Mouse (Mus musculus) urinary bladder, adult 18-20 months (tissue): ENCODE measurements around the gene Rreb1.
A peak's percentile ranks its signal among the peaks of the same experiment; 100 is the strongest.
"Not testable (repeated sequence)": the region's sequence is repeated elsewhere in the genome, so short reads cannot be mapped to it uniquely, and the experiment has no call there.

Experiments
- DNase-seq, 2 experiments: peaks; one replicate each; pipeline ENCODE4 v3.0.0; 2022; ENCODE audit warnings: low spot score in 2 of 2, mixed read lengths in 2 of 2

The Rreb1 gene

GRCm38 (mm10) chr13:37827263-37827995, 49.2 kb downstream of the Rreb1 start:
- DNase-seq: peak; percentile 26 to 45

GRCm38 (mm10) chr13:37827996-37828579, 49.9 kb downstream of the Rreb1 start:
- no peak for DNase-seq

- DNase-seq: no peak
Observed at GRCm38 (mm10) chr13:37828928-37829327, 50.7 kb downstream of the Rreb1 start.

GRCm38 (mm10) chr13:37830256-37830655, 52.1 kb downstream of the Rreb1 start:
- no peak for DNase-seq

GRCm38 (mm10) chr13:37830874-37831311, 52.7 kb downstream of the Rreb1 start:
- peak in 1 of 2 experiments; percentile 36 for DNase-seq

- DNase-seq: no peak
Observed at GRCm38 (mm10) chr13:37832481-37832880, 54.3 kb downstream of the Rreb1 start.

GRCm38 (mm10) chr13:37833500-37833899, 55.3 kb downstream of the Rreb1 start:
- DNase-seq: peak in 1 of 2 experiments; percentile 7

- no peak for DNase-seq
Observed at GRCm38 (mm10) chr13:37835296-37835695, 57.1 kb downstream of the Rreb1 start.

GRCm38 (mm10) chr13:37835811-37836210, 57.6 kb downstream of the Rreb1 start:
- not testable (repeated sequence) for DNase-seq

- no peak for DNase-seq
Observed at GRCm38 (mm10) chr13:37837372-37837771, 59.2 kb downstream of the Rreb1 start.

GRCm38 (mm10) chr13:37838260-37839183, 60.3 kb downstream of the Rreb1 start:
- no peak for DNase-seq

GRCm38 (mm10) chr13:37843241-37843640, 65.0 kb downstream of the Rreb1 start:
- DNase-seq: no peak

GRCm38 (mm10) chr13:37843844-37844243, 65.6 kb downstream of the Rreb1 start:
- no peak for DNase-seq

GRCm38 (mm10) chr13:37845156-37845555, 67.0 kb downstream of the Rreb1 start:
- no peak for DNase-seq

- DNase-seq: no peak
Observed at GRCm38 (mm10) chr13:37845641-37846040, 67.4 kb downstream of the Rreb1 start.

GRCm38 (mm10) chr13:37846507-37846906, 68.3 kb downstream of the Rreb1 start:
- no peak for DNase-seq

GRCm38 (mm10) chr13:37846962-37847570, 68.9 kb downstream of the Rreb1 start:
- DNase-seq: peak in 1 of 2 experiments; percentile 26

- peak; percentile 44 to 75 for DNase-seq
Observed at GRCm38 (mm10) chr13:37847601-37848358, 69.6 kb downstream of the Rreb1 start.

- no peak for DNase-seq
Observed at GRCm38 (mm10) chr13:37848438-37848837, 70.2 kb downstream of the Rreb1 start.

- DNase-seq: no peak
Observed at GRCm38 (mm10) chr13:37851617-37852016, 73.4 kb downstream of the Rreb1 start.

GRCm38 (mm10) chr13:37852850-37853249, 74.7 kb downstream of the Rreb1 start:
- DNase-seq: no peak
